Mouse (Mus musculus): ENCODE measurements around the gene Galm. TPM values are rescaled to one million over a fixed set of nuclear protein-coding genes. Genes with fewer than 3 reads are reported as not detected.

The Galm gene
- total RNA-seq, 2 experiments from 2014 or later: 1.7 to 2.4 TPM

DNA sequence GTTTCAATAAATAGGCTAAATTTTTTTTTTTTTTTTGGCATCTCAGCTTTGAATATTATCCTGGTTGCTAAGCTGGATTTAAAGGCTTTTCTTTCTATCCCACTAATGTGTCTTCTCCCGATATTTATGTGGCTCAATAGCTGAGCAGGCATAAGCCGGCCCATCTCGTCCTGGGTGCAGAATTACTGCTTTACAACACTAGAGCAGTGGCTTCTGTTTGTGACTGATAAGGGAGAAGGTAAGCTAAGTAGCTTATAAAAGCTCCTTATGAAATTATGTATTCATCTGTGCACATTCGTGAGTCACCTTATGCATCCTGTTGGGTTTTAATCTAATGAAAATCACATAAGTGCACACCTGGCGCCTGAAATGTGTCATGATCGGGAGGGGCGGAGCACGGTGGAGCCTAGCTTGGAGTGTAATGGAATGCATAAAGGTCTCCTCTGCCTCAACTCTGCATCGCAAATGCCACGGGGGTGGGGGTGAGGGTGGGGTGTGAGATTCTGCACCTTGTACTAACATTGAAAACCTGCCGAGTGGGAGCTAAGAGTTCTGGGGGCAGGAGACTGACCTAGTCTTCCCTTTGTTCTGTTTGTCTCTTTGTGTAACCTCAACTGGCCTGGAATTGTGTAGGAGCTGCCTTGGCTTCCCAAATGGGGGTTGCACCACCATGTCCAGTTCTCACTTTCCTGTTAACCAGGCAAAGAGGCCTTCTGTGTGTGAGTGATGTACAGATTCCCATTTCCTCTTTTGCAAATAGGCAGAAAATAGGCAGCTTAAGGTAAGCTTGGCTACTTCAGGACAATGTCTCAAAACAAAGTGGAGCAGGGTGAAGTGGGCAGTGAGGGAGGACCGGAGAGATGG is 25.7 kb downstream of the Galm start:
- DNase-seq (ENCODE audit: extremely low spot score in 1 of 2, low spot score in 2 of 2): no peak
- intact Hi-C loops (cut with DNase I): no loop called here

DNA sequence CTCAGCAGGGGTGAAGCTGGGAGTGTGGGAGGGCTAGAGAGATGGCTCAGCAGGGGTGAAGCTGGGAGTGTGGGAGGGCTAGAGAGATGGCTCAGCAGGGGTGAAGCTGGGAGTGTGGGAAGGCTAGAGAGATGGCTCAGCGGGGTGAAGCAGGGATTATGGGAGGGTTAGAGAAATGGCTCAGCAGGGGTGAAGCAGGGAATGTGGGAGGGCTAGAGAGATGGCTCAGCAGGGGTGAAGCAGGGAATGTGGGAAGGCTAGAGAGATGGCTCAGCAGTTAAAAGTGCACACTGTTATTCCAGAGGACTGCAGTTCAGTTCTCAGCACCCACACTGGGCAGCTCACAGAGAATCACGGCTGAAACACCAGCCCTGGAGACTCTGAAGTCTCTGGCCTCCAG is 26.4 kb downstream of the Galm start:
- no peak for DNase-seq (ENCODE audit: extremely low spot score in 1 of 2, low spot score in 2 of 2)

DNA sequence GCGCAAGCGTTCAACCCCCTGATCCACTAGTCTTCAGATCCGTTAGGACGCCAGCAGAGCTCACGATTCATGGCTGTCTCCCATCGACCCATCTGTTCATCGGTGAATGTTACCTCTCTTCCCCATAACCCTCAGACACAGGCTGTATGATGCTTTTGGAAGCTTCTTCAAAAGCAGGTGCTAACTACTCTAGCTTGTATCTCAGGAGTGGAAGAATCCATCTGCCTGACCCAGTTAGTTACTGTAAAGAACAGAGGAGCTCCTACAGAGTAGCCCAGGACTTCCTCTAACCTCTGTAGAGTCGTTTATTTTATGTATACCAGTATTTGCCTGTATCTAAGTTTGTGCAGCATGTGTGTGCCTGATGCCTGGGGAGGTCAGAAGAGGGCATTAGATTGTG is 29.6 kb downstream of the Galm start:
- no peak for DNase-seq (ENCODE audit: extremely low spot score in 1 of 2, low spot score in 2 of 2)
- intact Hi-C loops (cut with DNase I): no loop called here

More for the DNA sequence above, 26.4 kb downstream of the Galm start:
- intact Hi-C loops (cut with DNase I): no loop called here

DNA sequence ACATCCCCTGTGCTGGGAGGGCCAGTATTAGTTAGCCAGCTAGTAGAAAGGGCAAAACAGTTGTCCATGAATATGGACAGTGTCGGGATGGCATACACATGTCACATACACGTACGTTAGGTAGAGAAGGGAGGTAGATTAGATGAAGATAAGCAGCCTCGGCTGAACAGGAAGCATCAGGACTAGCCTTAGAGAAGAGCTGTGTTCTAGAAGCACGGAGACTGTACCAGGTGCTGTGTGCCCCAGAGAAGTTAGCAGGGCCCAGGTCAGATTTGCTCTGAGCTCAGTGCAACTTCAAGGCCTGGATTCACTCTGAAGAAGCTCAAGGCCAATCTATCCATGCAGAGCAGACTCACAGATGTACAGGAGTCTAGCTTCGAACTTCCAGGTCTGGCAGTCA is 30.2 kb downstream of the Galm start:
- intact Hi-C loops (cut with DNase I): no loop called here
- no peak for DNase-seq (ENCODE audit: extremely low spot score in 1 of 2, low spot score in 2 of 2)

DNA sequence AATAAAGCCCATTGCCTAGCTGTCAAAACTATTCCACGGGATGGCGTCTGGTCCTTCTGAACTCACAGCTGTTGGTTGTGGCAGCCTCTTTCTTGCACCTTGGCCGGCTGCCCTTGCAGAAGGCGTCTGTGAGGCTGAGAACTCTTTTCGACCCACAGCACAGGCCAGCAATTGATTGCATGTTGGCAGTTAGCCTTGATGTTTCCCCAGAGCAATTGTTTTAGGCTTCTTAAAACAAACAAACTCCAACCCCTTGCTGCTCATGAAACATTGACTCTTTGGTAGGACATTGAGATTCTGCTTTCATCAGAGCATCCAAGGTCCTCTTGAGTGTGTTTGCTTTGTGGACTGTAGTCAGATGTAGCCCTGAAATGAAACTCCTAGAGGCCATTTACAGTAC is 33.2 kb downstream of the Galm start:
- intact Hi-C loops (cut with DNase I): no loop called here
- DNase-seq (ENCODE audit: extremely low spot score in 1 of 2, low spot score in 2 of 2): peak; percentile 75 to 89

DNA sequence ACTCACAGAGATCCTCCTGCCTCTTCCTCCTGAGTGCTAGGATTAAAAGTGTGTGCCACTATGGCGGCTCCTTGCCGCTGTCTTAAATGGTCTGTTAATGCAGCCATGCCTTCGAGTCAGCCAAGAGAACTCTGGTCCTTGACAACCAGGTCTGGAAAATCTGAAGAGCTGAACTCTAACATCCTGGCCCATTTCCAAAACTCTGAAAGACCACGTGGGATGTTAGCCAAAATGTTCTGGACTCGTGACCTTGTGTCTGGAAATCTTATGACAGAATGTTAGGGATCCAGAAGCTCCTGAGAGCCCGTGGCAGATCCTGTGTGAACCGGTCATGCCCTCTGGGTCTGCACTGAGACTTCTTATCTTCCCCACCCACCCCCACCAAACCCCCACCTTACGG is 36.7 kb downstream of the Galm start:
- intact Hi-C loops (cut with DNase I): no loop called here
- DNase-seq (ENCODE audit: extremely low spot score in 1 of 2, low spot score in 2 of 2): no peak

DNA sequence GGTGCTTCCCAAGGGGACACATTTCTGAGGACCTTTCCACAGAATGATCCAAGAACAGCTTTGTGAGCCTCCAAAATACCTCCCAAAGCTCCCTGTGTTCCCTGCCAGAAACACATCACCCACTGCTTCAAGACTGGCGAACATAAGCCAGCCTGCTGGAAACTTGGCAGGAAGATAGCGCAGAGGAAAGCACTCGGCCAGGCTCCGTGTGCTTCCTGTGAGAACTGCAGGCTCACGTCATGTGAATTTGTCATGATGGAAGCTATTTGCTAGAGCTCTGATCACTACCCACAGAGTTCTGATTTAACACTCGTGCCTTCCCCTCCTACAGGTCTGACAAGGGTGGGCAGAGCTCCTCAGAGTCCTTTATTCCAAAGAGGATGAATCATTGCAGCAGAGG is 38.5 kb downstream of the Galm start:
- peak; percentile 52 to 83 for DNase-seq (ENCODE audit: extremely low spot score in 1 of 2, low spot score in 2 of 2)
- intact Hi-C loops (cut with DNase I): loop anchor here (5.0 kb wide), 1 partner anchor 103 kb away; the partner anchor contains the start of gene Hnrnpll

DNA sequence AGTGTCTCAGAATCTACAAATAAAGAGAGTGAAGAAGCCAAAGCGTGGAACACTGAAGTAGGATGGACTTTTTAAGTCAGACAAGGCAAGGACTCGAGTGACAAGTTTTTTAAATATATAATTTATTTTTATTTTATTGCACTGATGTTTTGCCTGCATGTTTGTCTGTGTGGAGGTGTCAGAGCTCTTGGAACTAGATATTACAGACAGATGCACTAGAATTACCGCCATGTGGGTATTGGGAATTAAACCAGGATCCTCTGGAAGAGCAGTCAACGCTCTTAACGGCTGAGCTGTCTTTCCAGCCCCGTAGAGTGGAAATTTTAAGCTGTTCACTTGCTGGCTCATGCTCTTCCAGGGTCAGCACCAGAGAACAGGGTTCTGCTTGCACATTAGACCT is 39.1 kb downstream of the Galm start:
- peak in 1 of 2 experiments; percentile 27 for DNase-seq (ENCODE audit: extremely low spot score in 1 of 2, low spot score in 2 of 2)
- intact Hi-C loops (cut with DNase I): loop anchor here (5.0 kb wide), 1 partner anchor 104 kb away; the partner anchor contains the start of gene Hnrnpll

DNA sequence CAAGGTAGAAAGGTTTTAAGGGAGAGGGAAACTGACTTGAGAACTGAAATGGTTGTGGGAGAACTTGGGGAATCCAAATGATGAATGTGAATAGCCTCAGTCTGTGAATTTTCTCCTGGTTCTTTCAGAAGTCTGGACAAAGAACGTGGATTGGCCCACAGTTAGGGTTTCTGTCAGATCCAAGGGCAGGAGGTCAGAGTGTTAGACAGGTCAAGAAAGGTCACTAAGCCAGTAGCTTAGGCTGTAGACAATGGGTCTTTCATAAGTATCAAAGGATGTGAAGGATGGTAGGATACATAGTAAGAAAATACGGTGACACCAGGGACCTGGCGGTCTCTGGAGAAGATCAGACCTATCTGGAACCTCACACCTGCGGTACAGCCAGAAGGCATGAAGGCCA is 40.2 kb downstream of the Galm start:
- intact Hi-C loops (cut with DNase I): loop anchor here (5.0 kb wide), 1 partner anchor 105 kb away; the partner anchor contains the start of gene Hnrnpll

DNA sequence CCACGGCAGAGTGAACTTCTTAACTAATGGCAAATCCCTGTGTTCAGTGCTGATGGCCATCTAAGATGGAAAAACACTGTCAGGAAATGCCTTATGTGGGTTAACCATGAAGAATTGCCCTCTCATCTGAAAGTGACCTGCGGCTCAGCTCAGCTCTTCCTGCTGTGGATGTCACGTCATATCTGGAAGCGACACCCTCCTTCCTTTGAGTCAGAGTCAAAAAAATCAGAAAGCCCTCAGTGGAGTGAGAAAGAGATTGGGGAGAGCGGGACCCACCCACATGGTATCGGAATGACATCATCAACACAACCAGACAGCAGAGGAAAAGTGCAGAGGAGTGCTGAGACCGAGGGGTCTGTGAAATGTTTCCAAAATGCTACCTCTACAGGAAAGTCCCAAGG is 40.6 kb downstream of the Galm start:
- DNase-seq (ENCODE audit: extremely low spot score in 1 of 2, low spot score in 2 of 2): peak in 1 of 2 experiments; percentile 25
- intact Hi-C loops (cut with DNase I): loop anchor here (5.0 kb wide), 1 partner anchor 106 kb away; the partner anchor contains the start of gene Hnrnpll

More for the DNA sequence above, 40.2 kb downstream of the Galm start:
- no peak for DNase-seq (ENCODE audit: extremely low spot score in 1 of 2, low spot score in 2 of 2)

DNA sequence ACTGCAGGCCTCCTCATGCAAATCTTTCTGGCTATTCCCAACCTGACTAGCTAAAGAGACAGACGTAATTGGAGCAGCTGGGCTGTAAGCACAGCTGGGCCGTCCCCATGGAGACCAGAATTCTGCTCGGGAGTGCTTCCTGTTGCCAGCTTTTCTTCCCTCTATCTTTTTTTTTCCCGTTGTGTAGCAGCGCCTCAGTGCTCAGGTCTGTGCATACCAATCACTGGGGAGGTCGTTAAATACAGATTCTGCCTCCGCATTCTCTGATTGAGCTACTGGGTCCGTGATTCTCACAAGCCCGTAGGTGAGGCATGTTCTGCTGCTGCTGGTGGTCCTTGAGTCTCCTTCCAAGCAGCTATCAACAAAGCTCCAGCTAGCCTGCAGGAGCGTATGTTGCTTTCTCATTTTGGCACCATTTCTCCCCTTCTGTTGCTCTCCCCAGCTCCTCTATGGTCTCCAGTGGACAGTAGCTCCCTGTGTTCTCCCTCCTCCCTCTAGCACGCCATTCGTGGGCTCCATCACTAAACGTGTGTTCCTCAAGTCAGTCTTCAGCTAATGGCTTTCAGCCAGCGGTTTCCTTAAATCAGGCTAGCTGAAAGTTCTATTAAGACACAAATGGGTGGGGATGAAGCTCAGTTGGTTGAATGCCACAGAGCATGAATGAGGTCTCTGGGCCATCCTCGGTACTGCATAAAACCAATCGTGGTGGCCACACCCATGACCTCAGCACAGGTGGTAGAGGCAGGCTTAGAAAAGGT is 41.3 kb downstream of the Galm start:
- intact Hi-C loops (cut with DNase I): loop anchor here (5.0 kb wide), 1 partner anchor 106 kb away; the partner anchor contains the start of gene Hnrnpll
- peak; percentile 77 for DNase-seq (ENCODE audit: extremely low spot score in 1 of 2, low spot score in 2 of 2)

DNA sequence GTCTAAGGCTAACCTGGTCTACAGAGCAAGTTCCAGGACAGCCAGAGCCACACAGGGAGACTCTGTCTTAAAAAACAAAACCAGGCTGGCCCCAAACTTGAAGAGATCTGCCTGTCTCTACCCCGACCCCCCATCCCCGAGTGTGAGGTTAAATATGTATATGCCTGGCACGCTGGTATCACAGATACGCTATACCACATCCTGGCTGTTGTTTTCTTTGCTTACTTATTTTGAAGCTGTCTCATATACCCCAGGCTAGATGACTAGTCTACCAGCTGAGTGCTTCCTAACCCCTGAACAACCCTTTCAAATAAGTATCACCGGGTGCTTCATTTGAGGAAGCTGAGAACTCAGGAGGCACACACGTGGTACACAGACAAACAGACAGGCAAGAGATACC is 42.5 kb downstream of the Galm start:
- intact Hi-C loops (cut with DNase I): loop anchor here (5.0 kb wide), 1 partner anchor 107 kb away; the partner anchor contains the start of gene Hnrnpll
- DNase-seq (ENCODE audit: extremely low spot score in 1 of 2, low spot score in 2 of 2): no peak

DNA sequence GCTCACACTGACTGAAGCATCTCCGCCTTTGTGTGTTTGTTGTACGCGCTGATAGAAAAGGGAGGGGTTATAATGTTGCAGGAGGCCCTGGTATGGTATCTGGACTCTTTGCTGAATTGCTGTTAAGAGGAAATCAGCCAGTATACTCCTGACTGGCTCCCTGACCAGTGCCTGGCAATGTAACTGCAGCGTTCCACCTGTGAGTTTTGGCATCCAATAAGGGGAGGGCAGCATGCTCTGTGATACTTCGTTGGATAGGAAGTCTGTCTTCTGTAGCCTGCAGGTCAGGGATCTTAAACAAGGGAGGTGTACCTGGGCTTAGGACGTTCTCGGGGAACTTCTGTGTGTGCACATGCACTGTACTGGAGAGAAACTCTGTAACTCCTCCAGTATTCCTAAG is 43.7 kb downstream of the Galm start:
- no peak for DNase-seq (ENCODE audit: extremely low spot score in 1 of 2, low spot score in 2 of 2)
- intact Hi-C loops (cut with DNase I): no loop called here

DNA sequence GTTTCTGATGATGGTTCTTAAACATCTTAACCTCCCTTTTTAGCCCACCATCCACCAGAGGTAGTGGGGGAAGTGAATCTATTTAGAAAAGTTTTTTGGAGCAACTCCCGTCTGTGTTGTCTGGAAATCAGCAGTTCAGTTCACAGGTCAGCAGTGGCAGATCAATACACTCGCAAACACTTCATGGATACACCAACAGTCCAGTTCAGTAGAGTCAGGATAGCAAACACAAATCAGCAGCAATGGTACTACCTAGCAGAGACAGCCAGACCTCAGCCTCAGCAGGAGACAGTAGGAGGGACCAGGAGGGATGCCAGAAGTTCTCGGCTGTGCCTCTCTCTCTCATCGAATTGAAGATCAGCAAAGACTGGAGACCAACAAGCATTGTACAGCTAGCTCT is 44.7 kb downstream of the Galm start:
- no peak for DNase-seq (ENCODE audit: extremely low spot score in 1 of 2, low spot score in 2 of 2)
- intact Hi-C loops (cut with DNase I): no loop called here

DNA sequence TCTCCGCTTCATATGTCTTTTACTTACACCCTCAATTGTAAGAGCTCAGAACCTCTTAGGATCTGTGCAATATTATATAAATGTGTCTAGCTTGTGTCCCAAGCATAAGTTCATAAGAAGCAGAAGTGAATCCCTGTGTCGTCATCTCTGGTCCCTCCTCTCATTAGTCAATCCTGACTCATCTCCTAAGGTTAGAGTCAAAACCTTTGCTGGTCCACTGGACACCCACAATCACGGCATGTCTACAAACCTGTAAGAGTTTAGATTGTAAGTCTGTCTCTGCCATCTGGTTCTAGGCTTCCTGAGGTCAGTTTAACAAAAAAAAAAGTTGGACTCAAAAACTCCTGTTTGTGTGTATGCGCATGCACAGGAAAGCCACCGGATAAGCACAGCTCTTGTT is 45.5 kb downstream of the Galm start:
- intact Hi-C loops (cut with DNase I): no loop called here
- no peak for DNase-seq (ENCODE audit: extremely low spot score in 1 of 2, low spot score in 2 of 2)

DNA sequence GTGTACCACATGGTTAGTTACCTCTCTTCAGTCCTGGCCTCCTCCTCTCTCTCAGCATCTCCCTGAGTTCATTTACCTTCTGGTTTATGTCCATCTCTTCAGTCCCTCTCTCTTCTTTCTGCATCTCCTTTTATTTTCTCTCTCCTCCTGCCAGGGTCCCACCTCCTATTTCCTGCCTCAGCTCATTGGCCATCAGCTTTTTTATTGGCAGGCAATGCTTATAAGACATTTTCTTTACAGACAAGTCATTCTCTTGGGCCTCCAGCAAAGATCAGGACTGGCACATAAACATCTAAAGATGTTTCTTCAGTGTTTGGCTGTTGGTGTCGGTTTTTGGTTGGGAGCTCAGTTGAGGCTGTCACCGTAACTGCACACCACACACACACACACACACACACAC is 46.4 kb downstream of the Galm start:
- intact Hi-C loops (cut with DNase I): no loop called here

DNA sequence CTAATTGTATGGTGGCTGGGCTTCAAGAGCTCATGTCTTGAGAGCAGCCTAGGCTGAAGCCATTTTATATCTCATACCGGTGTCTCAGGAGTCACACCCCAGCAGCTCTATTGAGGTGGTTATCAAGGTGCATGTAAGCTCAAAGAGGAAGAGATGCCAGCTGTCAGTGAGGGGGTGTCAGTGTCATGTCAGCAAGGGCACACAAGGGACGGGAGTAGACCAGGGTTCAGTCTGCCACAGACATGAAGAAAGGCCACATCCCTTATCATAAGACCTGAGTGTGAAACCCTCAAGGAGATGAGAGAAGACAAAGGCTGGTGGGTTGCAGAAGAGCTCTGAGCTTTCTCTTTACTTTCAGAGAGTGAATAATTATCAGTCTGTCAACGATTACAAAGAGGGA is 46.9 kb downstream of the Galm start:
- DNase-seq (ENCODE audit: extremely low spot score in 1 of 2, low spot score in 2 of 2): no peak
- intact Hi-C loops (cut with DNase I): no loop called here

More for the DNA sequence above, 46.4 kb downstream of the Galm start:
- DNase-seq (ENCODE audit: extremely low spot score in 1 of 2, low spot score in 2 of 2): no peak

DNA sequence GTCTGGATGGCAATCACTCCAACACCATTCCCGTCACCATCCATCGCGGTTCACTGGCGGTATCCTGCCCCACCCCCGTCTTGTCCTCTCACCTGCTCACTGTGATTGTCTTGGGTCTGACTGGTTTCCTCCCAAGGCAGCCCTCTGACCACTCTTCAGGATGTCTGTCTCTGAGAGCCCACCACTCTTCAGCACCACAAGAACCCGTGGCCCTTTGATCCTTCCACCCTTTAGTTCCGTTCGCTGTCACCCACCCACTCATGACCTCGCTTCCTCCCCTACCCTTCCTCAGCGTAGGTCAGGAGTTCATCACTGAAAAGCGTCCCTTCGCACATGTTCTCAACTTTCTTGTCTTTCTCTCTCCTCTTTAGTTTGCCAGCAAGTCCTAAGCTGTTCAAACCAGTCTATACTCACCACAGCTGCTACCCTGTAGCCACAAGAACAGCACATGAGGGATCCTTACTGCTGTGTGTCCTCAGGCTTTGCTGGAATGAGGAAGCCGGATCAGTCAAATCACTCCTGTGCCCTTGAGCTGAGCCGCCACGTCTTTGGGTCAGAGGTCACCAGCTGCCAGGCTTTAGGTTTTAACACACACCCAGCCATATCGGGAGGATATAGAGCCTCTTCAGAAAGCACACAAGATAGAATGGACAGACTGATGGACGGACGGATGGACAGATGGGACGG is 47.6 kb downstream of the Galm start:
- intact Hi-C loops (cut with DNase I): no loop called here

DNA sequence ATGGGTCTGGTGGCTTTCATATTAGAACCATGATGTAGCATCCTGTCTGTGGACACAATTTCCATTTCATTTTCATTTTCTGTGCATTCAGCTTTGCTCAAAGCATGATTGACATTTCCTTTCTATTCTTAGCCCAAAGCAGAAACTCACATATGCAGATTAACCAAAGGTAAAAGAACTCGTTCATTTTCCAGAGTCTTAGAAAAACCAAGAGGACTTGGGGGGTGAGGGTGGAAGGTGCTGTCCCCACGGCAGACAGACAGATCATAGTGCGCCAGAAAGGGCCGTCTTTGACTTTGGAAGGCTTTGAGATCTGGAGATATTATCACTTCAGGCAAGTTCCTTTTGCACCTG is 48.1 kb downstream of the Galm start:
- intact Hi-C loops (cut with DNase I): no loop called here

More for the DNA sequence above, 47.6 kb downstream of the Galm start:
- no peak for DNase-seq (ENCODE audit: extremely low spot score in 1 of 2, low spot score in 2 of 2)

More for the DNA sequence above, 48.1 kb downstream of the Galm start:
- DNase-seq (ENCODE audit: extremely low spot score in 1 of 2, low spot score in 2 of 2): no peak
